Mouse (Mus musculus) forebrain, embryonic 11.5 days (tissue): ENCODE measurements around the gene Ptpra. TPM values are rescaled to one million over a fixed set of nuclear protein-coding genes. Genes with fewer than 3 reads are reported as not detected.
"Not testable (repeated sequence)": the region's sequence is repeated elsewhere in the genome, so short reads cannot be mapped to it uniquely, and the experiment has no call there.

ENCODE experiments used
- ATAC-seq: fragments of 200-750 bp; cut with Nextera tagmentation; replicated peaks from 2 replicates; pipeline ENCODE4 v1.8.0; 2017; ENCODE audit warnings: moderate TSS enrichment; ENCODE audit not compliant: low FRiP score
- DNase-seq: peaks from one replicate; pipeline ENCODE4 v3.0.0-alpha.2; 2017; ENCODE audit warnings: low spot score
- H3K27ac ChIP-seq: fragments of 300-500 bp; sonication (generic); 2 replicates; pipeline ENCODE4 v1.5.1; 2014; ENCODE audit warnings: low read depth, low read length
- H3K27me3 ChIP-seq: fragments of 300-500 bp; sonication (generic); 2 replicates; pipeline ENCODE4 v1.6.1; 2014; ENCODE audit warnings: mild to moderate bottlenecking, low read length, mixed read lengths; ENCODE audit not compliant: control insufficient read depth, insufficient read depth
- H3K36me3 ChIP-seq: fragments of 300-500 bp; sonication (generic); 2 replicates; pipeline ENCODE4 v1.6.1; 2014; ENCODE audit warnings: mild to moderate bottlenecking, low read length, moderate library complexity, mixed read lengths; ENCODE audit not compliant: control insufficient read depth, insufficient read depth
- H3K4me1 ChIP-seq: fragments of 300-500 bp; sonication (generic); replicated peaks from 2 replicates; pipeline ENCODE4 v1.6.1; 2014; ENCODE audit warnings: low read length, mixed read lengths; ENCODE audit not compliant: control insufficient read depth, insufficient read depth
- H3K4me2 ChIP-seq: fragments of 300-500 bp; sonication (generic); 2 replicates; pipeline ENCODE4 v1.6.1; 2014; ENCODE audit warnings: low read depth, mild to moderate bottlenecking, low read length, moderate library complexity, mixed read lengths; ENCODE audit not compliant: severe bottlenecking
- H3K4me3 ChIP-seq: fragments of 300-500 bp; sonication (generic); 2 replicates; pipeline ENCODE4 v1.5.1; 2014; ENCODE audit warnings: low read depth, low read length
- H3K9ac ChIP-seq: fragments of 300-500 bp; sonication (generic); 2 replicates; pipeline ENCODE4 v1.6.1; 2014; ENCODE audit warnings: low read length
- H3K9me3 ChIP-seq: fragments of 300-500 bp; sonication (generic); 2 replicates; pipeline ENCODE4 v1.6.1; 2016; ENCODE audit warnings: low read length, mixed read lengths; ENCODE audit not compliant: control insufficient read depth
- WGBS: fragments of 180-500 bp; shearing (Covaris S2); extraction: QIAGEN DNeasy Blood & Tissue Kit; methylation state at CpG from one replicate; pipeline ENCODE4 v1.1.7; 2014; 5-methylcytosine and 5-hydroxymethylcytosine counted together
- polyA plus RNA-seq: library from polyadenylated mRNA; unstranded; fragments of >200 nt; fragmentation: Nextera tagmentation; extraction: Ambion mirVana; gene quantifications from 2 replicates; pipeline ENCODE4 v1.2.1, GENCODE M21; 2014

Gene Ptpra
- polyA plus RNA-seq, 1 experiment from 2014 or later, result 116 TPM

GRCm38 (mm10) chr2:130511616-130512015 lies 61.5 kb downstream of the Ptpra start:
- H3K27ac ChIP-seq, H3K9me3 ChIP-seq, H3K36me3 ChIP-seq, H3K4me1 ChIP-seq, DNase-seq, H3K4me2 ChIP-seq, H3K27me3 ChIP-seq, ATAC-seq, H3K4me3 ChIP-seq, H3K9ac ChIP-seq: not testable (repeated sequence)
- over 99% methylated on average over 4 of the region's 5 CpGs for WGBS

- no peak overlapping the region for H3K27ac ChIP-seq
- no peak overlapping the region for H3K4me3 ChIP-seq
- no peaks in the 10 kb centered on the region; the same call in 1 of the 2 replicates for H3K4me1 ChIP-seq
- no peak overlapping the region for H3K9ac ChIP-seq
- H3K9me3 ChIP-seq, result no peaks in the 10 kb centered on the region
- H3K27me3 ChIP-seq, result no peaks in the 10 kb centered on the region
- 96% methylated on average over 8 of the region's 8 CpGs for WGBS
- no peak overlapping the region for H3K4me2 ChIP-seq
- ATAC-seq (no peak), DNase-seq (no peak)
- H3K36me3 ChIP-seq, result no peaks in the 10 kb centered on the region; the same call in 1 of the 2 replicates
Observed at GRCm38 (mm10) chr2:130513907-130514306, 63.8 kb downstream of the Ptpra start.

- WGBS, result 22% methylated on average over 5 of the region's 5 CpGs
Observed at GRCm38 (mm10) chr2:130515791-130516190, 65.7 kb downstream of the Ptpra start.

DNA sequence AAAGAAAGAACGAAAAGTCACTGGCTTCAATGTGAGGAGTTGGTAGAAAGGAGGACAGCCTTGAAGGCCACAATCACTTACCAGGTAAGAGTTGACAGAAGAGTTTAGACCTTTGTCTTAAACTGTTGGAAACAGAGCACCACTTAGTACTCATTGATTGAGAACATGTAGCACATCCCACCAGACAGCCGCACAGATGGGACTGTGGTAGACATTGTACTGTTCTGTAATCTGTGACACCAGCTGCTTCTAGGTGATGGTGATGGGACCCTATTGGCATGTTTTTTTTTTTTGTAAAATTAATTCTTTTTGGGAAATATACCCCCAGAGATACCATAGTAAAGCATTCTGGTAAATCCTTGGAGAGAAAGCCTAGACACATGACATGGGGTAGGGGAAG lies 71.8 kb downstream of the Ptpra start:
- H3K4me2 ChIP-seq, result no peak overlapping the region
- no peaks in the 10 kb centered on the region for H3K4me1 ChIP-seq
- no peak for DNase-seq
- no peaks in the 10 kb centered on the region for H3K27me3 ChIP-seq
- H3K9me3 ChIP-seq, result no peaks in the 10 kb centered on the region
- no peak overlapping the region for H3K9ac ChIP-seq
- WGBS, result 95% methylated on average over 2 of the region's 2 CpGs
- ATAC-seq, result no peak
- H3K4me3 ChIP-seq, result no peak overlapping the region
- no peaks in the 10 kb centered on the region; the same call in 1 of the 2 replicates for H3K36me3 ChIP-seq
- no peak overlapping the region for H3K27ac ChIP-seq

More at GRCm38 (mm10) chr2:130515791-130516190, 65.7 kb downstream of the Ptpra start:
- H3K9me3 ChIP-seq, result no peaks in the 10 kb centered on the region
- no peak overlapping the region for H3K4me2 ChIP-seq
- no peaks in the 10 kb centered on the region for H3K27me3 ChIP-seq
- DNase-seq, result no peak
- no peak overlapping the region for H3K9ac ChIP-seq
- no peak for ATAC-seq
- no peak overlapping the region for H3K27ac ChIP-seq
- no peaks in the 10 kb centered on the region; the same call in 1 of the 2 replicates for H3K36me3 ChIP-seq
- H3K4me1 ChIP-seq, result no peaks in the 10 kb centered on the region; the same call in 1 of the 2 replicates
- H3K4me3 ChIP-seq, result no peak overlapping the region

DNA sequence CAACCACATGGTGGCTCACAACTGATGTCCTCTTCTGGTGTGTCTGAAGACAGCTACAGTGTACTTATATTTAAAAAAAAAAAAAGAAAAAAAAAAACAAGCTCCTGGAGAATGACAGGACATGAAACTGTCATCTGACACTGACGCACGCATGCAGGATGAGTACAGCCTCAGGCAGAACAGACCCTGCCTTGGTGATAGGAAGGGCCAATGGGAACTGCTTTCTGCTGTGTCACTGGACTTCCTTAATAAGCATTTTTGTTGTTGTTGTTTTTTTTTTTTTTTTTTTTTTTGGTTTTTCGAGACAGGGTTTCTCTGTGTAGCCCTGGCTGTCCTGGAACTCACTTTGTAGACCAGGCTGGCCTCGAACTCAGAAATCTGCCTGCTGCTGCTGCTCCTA lies 75.4 kb downstream of the Ptpra start:
- WGBS, result 99% methylated on average over 3 of the region's 4 CpGs
- not testable (repeated sequence) for DNase-seq, H3K27me3 ChIP-seq, H3K4me1 ChIP-seq, H3K27ac ChIP-seq, H3K4me2 ChIP-seq, H3K36me3 ChIP-seq, H3K9ac ChIP-seq, H3K4me3 ChIP-seq, H3K9me3 ChIP-seq, ATAC-seq

GRCm38 (mm10) chr2:130528457-130528856 lies 78.4 kb downstream of the Ptpra start:
- Histone ChIP-seq H3K36me3 (no peaks in the 10 kb centered on the region; the same call in 1 of the 2 replicates), H3K27ac (no peak overlapping the region), H3K9me3 (no peaks in the 10 kb centered on the region), H3K4me2 (no peak overlapping the region), H3K27me3 (no peaks in the 10 kb centered on the region), H3K4me3 (no peak overlapping the region), H3K9ac (no peak overlapping the region), H3K4me1 (no peaks in the 10 kb centered on the region)
- WGBS, result 90% methylated on average over 6 of the region's 6 CpGs
- no peak for ATAC-seq
- DNase-seq, result no peak

- DNase-seq (no peak), ATAC-seq (no peak)
- no peaks in the 10 kb centered on the region for H3K9me3 ChIP-seq
- H3K9ac ChIP-seq, result no peak overlapping the region
- H3K27me3 ChIP-seq, result no peaks in the 10 kb centered on the region
- WGBS, result 91% methylated on average over 2 of the region's 2 CpGs
- no peak overlapping the region for H3K27ac ChIP-seq
- no peaks in the 10 kb centered on the region; the same call in 1 of the 2 replicates for H3K36me3 ChIP-seq
- H3K4me3 ChIP-seq, result no peak overlapping the region
- H3K4me1 ChIP-seq, result no peaks in the 10 kb centered on the region
- no peak overlapping the region for H3K4me2 ChIP-seq
Observed at GRCm38 (mm10) chr2:130529290-130529689, 79.2 kb downstream of the Ptpra start.

GRCm38 (mm10) chr2:130529925-130530324 lies 79.8 kb downstream of the Ptpra start:
- DNase-seq (no peak), ATAC-seq (no peak)
- Histone ChIP-seq H3K27me3 (no peaks in the 10 kb centered on the region), H3K4me3 (no peak overlapping the region), H3K36me3 (no peaks in the 10 kb centered on the region; the same call in 1 of the 2 replicates), H3K9ac (no peak overlapping the region), H3K4me2 (no peak overlapping the region), H3K9me3 (no peaks in the 10 kb centered on the region), H3K4me1 (no peaks in the 10 kb centered on the region), H3K27ac (no peak overlapping the region)
- 87% methylated on average over 7 of the region's 7 CpGs for whole genome bisulfite sequencing

GRCm38 (mm10) chr2:130532201-130532600 lies 82.1 kb downstream of the Ptpra start:
- no peak for ATAC-seq
- Histone ChIP-seq H3K4me3 (no peak overlapping the region), H3K9ac (no peak overlapping the region), H3K4me1 (no peaks in the 10 kb centered on the region), H3K36me3 (no peaks in the 10 kb centered on the region; the same call in 1 of the 2 replicates), H3K27me3 (no peaks in the 10 kb centered on the region), H3K27ac (no peak overlapping the region), H3K9me3 (no peaks in the 10 kb centered on the region), H3K4me2 (no peak overlapping the region)
- WGBS, result 92% methylated on average over 2 of the region's 2 CpGs
- no peak for DNase-seq
